Mouse (Mus musculus) megakaryocyte, embryonic 14.5 days (primary cell): ENCODE measurements around the gene Adam23.

Experiments
- FLI1 ChIP-seq: IDR thresholded peaks from 2 replicates; pipeline ENCODE4 v1.6.1; 2012; ENCODE audit warnings: low read length, inconsistent platforms, mixed read lengths
- GATA1 ChIP-seq: IDR thresholded peaks from 3 replicates; pipeline ENCODE4 v1.6.1; 2012; ENCODE audit warnings: mixed read lengths, low read length, inconsistent platforms, borderline replicate concordance

DNA sequence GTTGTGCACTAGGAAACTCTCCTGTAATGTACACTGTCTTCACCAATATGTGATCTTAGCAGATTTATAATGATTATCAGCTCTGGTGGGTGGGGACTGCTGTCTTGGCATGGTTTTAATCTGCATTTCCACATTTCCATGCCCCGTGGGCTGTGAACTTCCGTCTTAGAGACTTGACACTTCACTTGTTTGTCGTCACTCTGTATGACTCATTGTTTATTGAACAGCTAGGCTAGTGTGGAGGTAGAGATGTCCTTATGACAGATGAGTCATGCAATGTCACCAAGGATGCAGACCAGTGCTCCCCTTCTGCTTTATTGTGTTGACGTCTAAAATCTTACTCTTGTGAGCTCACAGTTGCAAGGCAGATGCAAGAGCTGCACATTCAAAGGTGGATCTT, 121.3 kb downstream of the Adam23 start:
- TF ChIP-seq GATA1 (no peak), FLI1 (no peak)
